Mouse (Mus musculus): ENCODE results near the gene Asb2. TPM values are rescaled to one million over a fixed set of nuclear protein-coding genes. Genes with fewer than 3 reads are reported as not detected.
A peak's percentile ranks its signal among the peaks of the same experiment; 100 is the strongest.

Asb2 gene
- polyA plus RNA-seq, 1 experiment, result 35.1 TPM

DNA sequence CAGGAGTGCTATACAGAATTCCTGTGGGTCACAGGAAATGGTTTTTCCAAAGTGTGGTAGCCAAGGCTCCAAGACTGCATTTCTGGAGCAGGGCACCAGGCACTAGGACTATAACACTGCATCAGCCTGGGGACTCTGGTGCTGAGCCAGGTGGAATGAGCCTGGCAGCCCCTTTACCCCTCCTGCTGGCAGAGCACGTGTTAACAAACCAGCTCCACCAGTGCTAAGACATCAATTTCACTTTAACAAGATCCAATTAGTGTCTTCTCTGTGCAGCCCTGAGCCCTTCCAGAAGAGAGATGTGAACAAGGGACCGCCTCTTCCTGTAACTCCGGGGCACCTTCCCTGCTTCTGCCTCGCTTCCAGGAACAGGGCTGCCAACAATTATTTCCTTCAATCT is 68.5 kb downstream of the Asb2 start:
- TF ChIP-seq CTCF (IDR thresholded peaks at IDR 0.05; ENCODE audit: insufficient read depth, low read length), result no peak
- TF ChIP-seq POLR2A (IDR thresholded peaks at IDR 0.05; ENCODE audit: borderline replicate concordance, extremely low read depth, low read depth, low read length), result no peak
- Histone ChIP-seq H3K4me3 (replicated peaks; ENCODE audit: extremely low read depth, low read depth, low read length) (no peak overlapping the region), H3K4me1 (ENCODE audit: control insufficient read depth, insufficient read depth, low read length) (no peaks in the 10 kb centered on the region)
- DNase-seq, result no peak
- 49% methylated on average over 4 of the region's 4 CpGs for WGBS

DNA sequence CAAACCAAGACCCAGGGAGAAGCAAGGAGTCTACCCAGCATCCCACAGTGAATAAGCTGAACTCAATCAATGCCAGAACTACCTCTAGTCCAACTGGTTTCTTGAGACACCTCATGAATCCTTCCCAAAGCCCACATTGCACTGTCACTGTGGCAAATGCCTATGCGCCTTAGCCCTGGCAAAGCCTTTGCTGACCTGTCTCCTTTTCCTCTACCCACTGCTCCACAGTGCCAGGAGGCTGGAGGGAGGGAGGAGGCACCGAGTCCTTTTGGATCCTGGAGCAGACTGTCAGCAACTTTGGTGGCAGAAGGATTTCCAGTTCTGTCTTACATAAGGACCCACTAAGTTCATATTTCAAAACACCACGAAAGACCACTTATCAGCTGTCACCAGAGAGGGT is 72.4 kb downstream of the Asb2 start:
- TF ChIP-seq POLR2A (IDR thresholded peaks at IDR 0.05; ENCODE audit: borderline replicate concordance, extremely low read depth, low read depth, low read length) (no peak), CTCF (IDR thresholded peaks at IDR 0.05; ENCODE audit: insufficient read depth, low read length) (no peak)
- DNase-seq, result no peak
- no peak overlapping the region for H3K4me3 ChIP-seq (replicated peaks; ENCODE audit: extremely low read depth, low read depth, low read length)
- no peaks in the 10 kb centered on the region for H3K4me1 ChIP-seq (ENCODE audit: control insufficient read depth, insufficient read depth, low read length)
- WGBS, result 67% methylated on average over 3 of the region's 3 CpGs

DNA sequence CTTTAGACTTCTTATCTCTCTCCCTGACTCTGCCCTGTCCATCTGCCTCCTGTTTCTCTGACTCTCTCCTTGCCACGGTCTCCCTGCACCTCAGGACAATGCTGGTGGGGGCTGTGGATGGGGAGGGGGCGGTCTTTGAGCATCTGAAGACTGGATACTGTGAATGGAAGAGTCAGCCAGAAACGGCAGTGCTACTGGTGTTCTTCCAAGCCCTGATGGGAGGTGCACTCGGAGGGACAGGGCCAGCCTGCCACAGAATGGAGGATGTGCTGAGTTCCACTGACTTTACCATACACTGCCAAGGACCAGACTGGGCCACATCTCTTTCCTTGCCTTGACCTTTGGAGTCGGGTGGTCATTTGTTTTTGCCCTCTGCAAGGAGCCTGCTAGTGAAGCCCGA is 72.9 kb downstream of the Asb2 start:
- 60% methylated on average over 6 of the region's 6 CpGs for WGBS
- no peak overlapping the region for H3K4me3 ChIP-seq (replicated peaks; ENCODE audit: extremely low read depth, low read depth, low read length)
- TF ChIP-seq CTCF (IDR thresholded peaks at IDR 0.05; ENCODE audit: insufficient read depth, low read length) (no peak), POLR2A (IDR thresholded peaks at IDR 0.05; ENCODE audit: borderline replicate concordance, extremely low read depth, low read depth, low read length) (no peak)
- DNase-seq, result no peak
- no peaks in the 10 kb centered on the region for H3K4me1 ChIP-seq (ENCODE audit: control insufficient read depth, insufficient read depth, low read length)

GRCm38 (mm10) chr12:103281912-103282311 is 73.9 kb downstream of the Asb2 start:
- Histone ChIP-seq H3K4me1 (ENCODE audit: control insufficient read depth, insufficient read depth, low read length) (no peaks in the 10 kb centered on the region), H3K4me3 (replicated peaks; ENCODE audit: extremely low read depth, low read depth, low read length) (no peak overlapping the region)
- 31% methylated on average over 4 of the region's 4 CpGs for WGBS
- TF ChIP-seq POLR2A (IDR thresholded peaks at IDR 0.05; ENCODE audit: borderline replicate concordance, extremely low read depth, low read depth, low read length) (no peak), CTCF (IDR thresholded peaks at IDR 0.05; ENCODE audit: insufficient read depth, low read length) (no peak)
- peak; percentile 33 for DNase-seq

DNA sequence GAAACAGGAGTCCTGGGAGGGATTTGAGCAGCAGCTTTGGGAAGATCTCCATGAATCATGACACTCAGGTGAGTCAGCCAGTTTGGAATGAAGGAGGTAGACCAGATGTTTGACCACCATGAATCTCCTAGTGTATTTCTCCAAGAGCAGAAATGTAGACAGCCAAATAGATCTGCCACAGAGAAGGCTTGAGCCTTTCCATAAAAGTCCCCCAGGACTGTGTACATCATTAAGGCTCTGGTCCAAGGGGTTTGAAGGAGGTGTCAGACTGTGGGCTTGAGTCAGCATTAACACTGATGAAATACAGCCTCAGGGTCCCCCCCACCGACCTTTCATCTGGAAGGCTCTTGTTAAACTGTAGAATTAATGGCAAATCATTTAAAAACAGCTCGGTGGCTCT is 74.3 kb downstream of the Asb2 start:
- 33% methylated on average over 2 of the region's 2 CpGs for WGBS
- Histone ChIP-seq H3K4me1 (ENCODE audit: control insufficient read depth, insufficient read depth, low read length) (no peaks in the 10 kb centered on the region), H3K4me3 (replicated peaks; ENCODE audit: extremely low read depth, low read depth, low read length) (no peak overlapping the region)
- TF ChIP-seq CTCF (IDR thresholded peaks at IDR 0.05; ENCODE audit: insufficient read depth, low read length) (no peak), POLR2A (IDR thresholded peaks at IDR 0.05; ENCODE audit: borderline replicate concordance, extremely low read depth, low read depth, low read length) (no peak)
- DNase-seq, result no peak

GRCm38 (mm10) chr12:103276422-103276821 is 79.4 kb downstream of the Asb2 start:
- TF ChIP-seq POLR2A (IDR thresholded peaks at IDR 0.05; ENCODE audit: borderline replicate concordance, extremely low read depth, low read depth, low read length) (no peak), CTCF (IDR thresholded peaks at IDR 0.05; ENCODE audit: insufficient read depth, low read length) (no peak)
- 59% methylated on average over 4 of the region's 4 CpGs for WGBS
- no peak for DNase-seq
- Histone ChIP-seq H3K4me3 (replicated peaks; ENCODE audit: extremely low read depth, low read depth, low read length) (no peak overlapping the region), H3K4me1 (ENCODE audit: control insufficient read depth, insufficient read depth, low read length) (no peaks in the 10 kb centered on the region)

- H3K4me1 ChIP-seq (ENCODE audit: control insufficient read depth, insufficient read depth, low read length), result no peaks in the 10 kb centered on the region
- no peak for DNase-seq
- 82% methylated on average over 2 of the region's 2 CpGs for WGBS
- TF ChIP-seq POLR2A (IDR thresholded peaks at IDR 0.05; ENCODE audit: borderline replicate concordance, extremely low read depth, low read depth, low read length), result no peak
- no peak for TF ChIP-seq CTCF (IDR thresholded peaks at IDR 0.05; ENCODE audit: insufficient read depth, low read length)
- H3K4me3 ChIP-seq (replicated peaks; ENCODE audit: extremely low read depth, low read depth, low read length), result no peak overlapping the region
These were observed 82.1 kb downstream of the Asb2 start for GRCm38 (mm10) chr12:103273732-103274131.

GRCm38 (mm10) chr12:103273051-103273450 is 82.8 kb downstream of the Asb2 start:
- H3K4me1 ChIP-seq (ENCODE audit: control insufficient read depth, insufficient read depth, low read length), result no peaks in the 10 kb centered on the region
- 53% methylated on average over 6 of the region's 6 CpGs for WGBS
- no peak for TF ChIP-seq POLR2A (IDR thresholded peaks at IDR 0.05; ENCODE audit: borderline replicate concordance, extremely low read depth, low read depth, low read length)
- TF ChIP-seq CTCF (IDR thresholded peaks at IDR 0.05; ENCODE audit: insufficient read depth, low read length), result no peak
- no peak for DNase-seq
- no peak overlapping the region for H3K4me3 ChIP-seq (replicated peaks; ENCODE audit: extremely low read depth, low read depth, low read length)

GRCm38 (mm10) chr12:103272176-103272575 is 83.6 kb downstream of the Asb2 start:
- no peak for DNase-seq
- H3K4me3 ChIP-seq (replicated peaks; ENCODE audit: extremely low read depth, low read depth, low read length), result no peak overlapping the region
- no peaks in the 10 kb centered on the region for H3K4me1 ChIP-seq (ENCODE audit: control insufficient read depth, insufficient read depth, low read length)
- TF ChIP-seq POLR2A (IDR thresholded peaks at IDR 0.05; ENCODE audit: borderline replicate concordance, extremely low read depth, low read depth, low read length) (no peak), CTCF (IDR thresholded peaks at IDR 0.05; ENCODE audit: insufficient read depth, low read length) (no peak)
- 76% methylated on average over 3 of the region's 3 CpGs for WGBS

Other genes with a start within 250 kb of the Asb2 start
- 0.70 and 1.0 TPM in 2 replicates for gene Prima1, start 113.9 kb downstream of the Asb2 start, polyA plus RNA-seq (2012; rRNA removed)
- gene Fam181a, start 45.0 kb downstream of the Asb2 start, polyA plus RNA-seq (2012; rRNA removed), result 0.47 and 1.00 TPM in 2 replicates
- 5.0 and 10.4 TPM in 2 replicates for gene Otub2, start 32.7 kb upstream of the Asb2 start, polyA plus RNA-seq (2012; rRNA removed)
- 0.96 and 1.2 TPM in 2 replicates for gene 9330161L09Rik, start 51.8 kb upstream of the Asb2 start, polyA plus RNA-seq (2012; rRNA removed)
- 33.4 and 35.6 TPM in 2 replicates for gene Ddx24, start 69.8 kb upstream of the Asb2 start, polyA plus RNA-seq (2012; rRNA removed)
- gene Ifi27, start 78.2 kb upstream of the Asb2 start, polyA plus RNA-seq (2012; rRNA removed), result 339 and 380 TPM in 2 replicates
- 319 and 789 TPM in 2 replicates for gene Ifi27l2a, start 87.7 kb upstream of the Asb2 start, polyA plus RNA-seq (2012; rRNA removed)
- 0.11 and 0.34 TPM in 2 replicates for gene Ifi27l2b, start 101.2 kb upstream of the Asb2 start, polyA plus RNA-seq (2012; rRNA removed)
- gene Ppp4r4, start 176.3 kb upstream of the Asb2 start, polyA plus RNA-seq (2012; rRNA removed), result 3.1 and 4.3 TPM in 2 replicates